Mouse (Mus musculus): ENCODE measurements around the gene Ift122. TPM values are rescaled to one million over a fixed set of nuclear protein-coding genes. Genes with fewer than 3 reads are reported as not detected.

Ift122 gene
- polyA plus RNA-seq, 1 experiment from 2014 or later, result 20.4 TPM

DNA sequence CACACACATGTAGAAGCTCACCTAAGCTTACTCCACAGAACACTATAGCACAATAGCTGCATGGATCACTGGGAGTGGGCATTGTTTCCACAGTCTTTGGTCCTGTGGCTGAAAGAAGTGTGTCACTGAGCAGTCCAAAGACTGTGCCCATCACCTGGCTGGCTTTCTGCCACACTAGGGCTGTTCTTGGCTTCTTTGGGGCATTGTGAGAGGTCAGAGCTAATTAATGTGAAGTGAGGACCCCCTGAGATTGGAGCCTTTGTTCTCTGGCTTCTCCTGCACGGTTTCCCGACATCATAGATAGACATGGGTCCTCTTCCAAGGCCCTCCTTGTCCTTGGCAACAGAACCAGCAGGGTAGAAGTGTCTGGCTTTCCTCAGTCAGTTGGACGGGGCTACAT lies 39.1 kb downstream of the Ift122 start:
- Histone ChIP-seq H3K4me3 (ENCODE audit: low read depth, low read length) (no peak overlapping the region), H3K9me3 (ENCODE audit: control insufficient read depth, low read length) (0 out of 2 replicates have a peak, but pooled peaks cover 5% of the 10 kb centered on the region), H3K36me3 (ENCODE audit: control insufficient read depth, insufficient read depth, low read length) (peaks cover 50% of the 10 kb centered on the region), H3K27me3 (replicated peaks; ENCODE audit: control insufficient read depth, insufficient read depth, low read length) (no peaks in the 10 kb centered on the region), H3K4me2 (ENCODE audit: low read depth, low read length) (no peak overlapping the region), H3K27ac (replicated peaks; ENCODE audit: low read depth, low read length) (no peak overlapping the region), H3K4me1 (ENCODE audit: control insufficient read depth, insufficient read depth, low read length) (peaks cover 12% of the 10 kb centered on the region), H3K9ac (ENCODE audit: low read depth, low read length) (no peak overlapping the region)
- DNase-seq (ENCODE audit: low spot score) (no peak), ATAC-seq (ENCODE audit: low read depth) (no peak)
- 80% methylated on average over 3 of the region's 3 CpGs for WGBS

DNA sequence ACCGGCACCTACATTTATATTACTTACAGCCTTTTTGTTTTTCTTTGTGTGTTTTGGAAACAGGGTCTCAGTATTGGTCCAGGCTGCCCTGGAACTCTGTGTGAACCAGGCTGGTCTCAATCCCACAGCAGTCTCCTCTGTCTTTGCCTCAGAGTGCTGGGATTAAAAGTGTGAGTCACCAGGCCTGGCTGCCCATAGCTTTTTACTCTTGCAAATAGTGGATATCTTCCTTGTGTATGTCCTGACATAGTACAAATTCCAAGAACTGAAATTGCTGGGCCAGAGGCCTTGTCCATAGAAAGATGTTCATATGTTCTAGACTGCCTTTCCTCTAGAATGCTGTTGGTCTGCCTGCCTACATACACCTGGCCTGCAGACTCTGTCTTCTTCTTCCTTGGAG lies 43.1 kb downstream of the Ift122 start:
- Histone ChIP-seq H3K27me3 (replicated peaks; ENCODE audit: control insufficient read depth, insufficient read depth, low read length) (no peaks in the 10 kb centered on the region), H3K27ac (replicated peaks; ENCODE audit: low read depth, low read length) (no peak overlapping the region), H3K4me2 (ENCODE audit: low read depth, low read length) (no peak overlapping the region), H3K36me3 (ENCODE audit: control insufficient read depth, insufficient read depth, low read length) (peaks cover 36% of the 10 kb centered on the region), H3K4me3 (ENCODE audit: low read depth, low read length) (no peak overlapping the region), H3K4me1 (ENCODE audit: control insufficient read depth, insufficient read depth, low read length) (peaks cover 19% of the 10 kb centered on the region), H3K9ac (ENCODE audit: low read depth, low read length) (no peak overlapping the region), H3K9me3 (ENCODE audit: control insufficient read depth, low read length) (no peaks in the 10 kb centered on the region)
- 64% methylated on average over 1 of the region's 1 CpGs for WGBS
- ATAC-seq (ENCODE audit: low read depth), result no peak
- no peak for DNase-seq (ENCODE audit: low spot score)

DNA sequence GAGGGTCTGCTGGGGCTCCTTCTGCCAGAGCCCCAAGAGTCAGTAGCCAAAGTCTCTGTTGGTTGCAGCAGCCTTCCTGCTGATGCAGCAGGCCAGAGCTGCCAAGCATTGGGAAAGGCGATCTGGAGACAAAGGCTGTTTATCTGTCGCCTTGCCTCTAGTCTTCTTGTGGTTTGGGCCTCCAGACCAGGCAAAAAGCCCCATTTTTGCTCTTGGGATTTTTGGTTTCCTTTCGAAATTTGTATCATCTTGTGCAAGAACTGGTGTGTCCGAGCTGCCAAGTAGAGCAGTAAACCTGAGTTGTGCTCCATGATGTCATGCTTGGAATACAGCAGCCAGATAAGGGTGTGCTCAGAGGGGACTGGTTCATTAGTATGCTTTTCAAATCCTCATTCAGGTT lies 43.8 kb downstream of the Ift122 start:
- DNase-seq (ENCODE audit: low spot score) (peak; percentile 39), ATAC-seq (ENCODE audit: low read depth) (no peak)
- Histone ChIP-seq H3K9me3 (ENCODE audit: control insufficient read depth, low read length) (no peaks in the 10 kb centered on the region), H3K36me3 (ENCODE audit: control insufficient read depth, insufficient read depth, low read length) (peaks cover 31% of the 10 kb centered on the region), H3K27me3 (replicated peaks; ENCODE audit: control insufficient read depth, insufficient read depth, low read length) (no peaks in the 10 kb centered on the region), H3K9ac (ENCODE audit: low read depth, low read length) (no peak overlapping the region), H3K4me3 (ENCODE audit: low read depth, low read length) (no peak overlapping the region), H3K4me2 (ENCODE audit: low read depth, low read length) (no peak overlapping the region), H3K27ac (replicated peaks; ENCODE audit: low read depth, low read length) (peak overlapping the region; percentile 16; the same call in 1 of the 2 replicates), H3K4me1 (ENCODE audit: control insufficient read depth, insufficient read depth, low read length) (peaks cover 12% of the 10 kb centered on the region)
- 66% methylated on average over 4 of the region's 4 CpGs for WGBS

DNA sequence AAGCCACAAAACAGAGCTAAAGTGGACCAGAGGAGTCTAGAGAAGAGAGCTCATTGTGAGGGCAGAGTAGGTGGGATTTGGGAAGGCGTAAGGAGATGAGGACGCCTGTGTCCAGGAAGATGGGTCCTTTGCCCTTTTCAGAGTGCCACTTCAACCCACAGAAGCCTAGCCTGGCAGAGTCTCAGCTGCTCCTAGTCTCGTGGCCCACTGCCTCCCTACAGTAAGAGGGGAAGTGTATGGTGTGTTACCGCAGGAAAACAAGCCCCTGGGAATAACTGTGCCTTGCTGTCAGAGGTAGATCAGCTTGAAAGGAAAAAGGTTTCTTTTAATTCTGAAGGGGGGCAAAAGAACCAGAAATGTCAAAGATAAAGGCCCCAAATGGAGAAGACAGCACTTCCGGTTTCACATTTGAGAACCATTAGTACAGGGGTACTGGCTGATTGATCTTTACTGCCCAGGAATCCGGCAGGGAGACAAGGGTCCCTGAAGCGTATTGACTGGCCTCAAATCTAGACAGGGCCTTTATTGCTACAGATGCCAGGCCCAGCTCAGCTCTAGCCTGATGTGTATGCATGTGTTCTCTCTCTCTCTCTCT lies 44.8 kb downstream of the Ift122 start:
- peaks cover 12% of the 10 kb centered on the region for H3K4me1 ChIP-seq (ENCODE audit: control insufficient read depth, insufficient read depth, low read length)
- 59% methylated on average over 7 of the region's 7 CpGs for WGBS
- H3K27ac ChIP-seq (replicated peaks; ENCODE audit: low read depth, low read length), result no peak overlapping the region
- H3K9me3 ChIP-seq (ENCODE audit: control insufficient read depth, low read length), result no peaks in the 10 kb centered on the region
- ATAC-seq (ENCODE audit: low read depth) (no peak), DNase-seq (ENCODE audit: low spot score) (no peak)
- H3K4me3 ChIP-seq (ENCODE audit: low read depth, low read length), result no peak overlapping the region
- H3K4me2 ChIP-seq (ENCODE audit: low read depth, low read length), result no peak overlapping the region
- 0 out of 2 replicates have a peak overlapping the region, but pooled peaks have one; percentile 2 for H3K9ac ChIP-seq (ENCODE audit: low read depth, low read length)
- no peaks in the 10 kb centered on the region for H3K27me3 ChIP-seq (replicated peaks; ENCODE audit: control insufficient read depth, insufficient read depth, low read length)
- H3K36me3 ChIP-seq (ENCODE audit: control insufficient read depth, insufficient read depth, low read length), result peaks cover 34% of the 10 kb centered on the region

DNA sequence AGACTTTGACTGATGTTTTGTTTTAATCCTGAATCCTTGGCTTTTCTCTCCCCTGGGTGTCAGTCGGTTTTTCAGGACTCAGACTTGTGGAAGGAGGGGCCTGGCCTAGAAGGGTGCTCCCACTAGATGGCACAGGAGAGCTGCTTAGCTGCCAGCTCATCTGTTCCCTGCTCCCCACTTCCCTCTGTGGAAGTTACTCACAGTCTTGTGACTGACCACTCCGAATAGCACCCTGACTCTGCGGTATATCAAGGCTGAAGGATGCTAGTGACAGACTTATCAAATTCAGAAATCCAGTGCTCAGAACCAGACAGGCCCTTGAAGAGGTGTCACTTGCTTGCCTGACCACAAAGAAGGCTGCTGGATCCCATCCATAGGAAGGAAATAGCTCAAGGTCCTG lies 47.8 kb downstream of the Ift122 start:
- no peaks in the 10 kb centered on the region for H3K27me3 ChIP-seq (replicated peaks; ENCODE audit: control insufficient read depth, insufficient read depth, low read length)
- peaks cover 12% of the 10 kb centered on the region for H3K4me1 ChIP-seq (ENCODE audit: control insufficient read depth, insufficient read depth, low read length)
- no peak overlapping the region for H3K4me3 ChIP-seq (ENCODE audit: low read depth, low read length)
- peak; percentile 79 for ATAC-seq (ENCODE audit: low read depth)
- peaks cover 19% of the 10 kb centered on the region; the same call in 1 of the 2 replicates for H3K36me3 ChIP-seq (ENCODE audit: control insufficient read depth, insufficient read depth, low read length)
- no peak overlapping the region for H3K4me2 ChIP-seq (ENCODE audit: low read depth, low read length)
- peak; percentile 79 for DNase-seq (ENCODE audit: low spot score)
- H3K27ac ChIP-seq (replicated peaks; ENCODE audit: low read depth, low read length), result 0 out of 2 replicates have a peak overlapping the region, but pooled peaks have one; percentile 2
- no peak overlapping the region for H3K9ac ChIP-seq (ENCODE audit: low read depth, low read length)
- WGBS, result 31% methylated on average over 3 of the region's 3 CpGs
- H3K9me3 ChIP-seq (ENCODE audit: control insufficient read depth, low read length), result no peaks in the 10 kb centered on the region

DNA sequence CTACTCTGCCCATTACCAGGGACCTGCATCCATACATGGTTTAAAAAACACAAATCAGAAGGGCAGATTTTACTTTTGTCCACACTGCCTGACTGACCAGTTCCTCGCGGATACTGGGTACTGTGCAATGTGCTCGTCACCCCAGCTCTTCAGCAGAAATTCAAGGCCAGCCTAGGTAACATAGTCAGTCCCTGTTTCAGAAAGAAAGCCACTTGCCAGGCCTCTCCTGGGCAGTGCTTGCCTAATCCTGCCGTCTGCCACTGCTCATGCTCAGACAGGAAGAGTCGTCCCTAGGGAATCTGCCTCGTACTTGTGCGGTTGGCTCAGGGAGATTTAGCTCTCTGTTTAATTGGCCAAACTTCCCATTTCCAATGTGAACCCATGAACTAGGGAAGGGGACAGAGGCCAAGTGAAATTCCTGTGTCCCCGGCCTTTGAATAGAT lies 48.2 kb downstream of the Ift122 start:
- DNase-seq (ENCODE audit: low spot score), result peak; percentile 77
- peaks cover 22% of the 10 kb centered on the region; the same call in 1 of the 2 replicates for H3K36me3 ChIP-seq (ENCODE audit: control insufficient read depth, insufficient read depth, low read length)
- no peaks in the 10 kb centered on the region for H3K27me3 ChIP-seq (replicated peaks; ENCODE audit: control insufficient read depth, insufficient read depth, low read length)
- 61% methylated on average over 8 of the region's 8 CpGs for WGBS
- peaks cover 12% of the 10 kb centered on the region for H3K4me1 ChIP-seq (ENCODE audit: control insufficient read depth, insufficient read depth, low read length)
- no peak for ATAC-seq (ENCODE audit: low read depth)
- H3K4me3 ChIP-seq (ENCODE audit: low read depth, low read length), result no peak overlapping the region
- H3K9ac ChIP-seq (ENCODE audit: low read depth, low read length), result 0 out of 2 replicates have a peak overlapping the region, but pooled peaks have one; percentile 21
- H3K4me2 ChIP-seq (ENCODE audit: low read depth, low read length), result no peak overlapping the region
- H3K9me3 ChIP-seq (ENCODE audit: control insufficient read depth, low read length), result no peaks in the 10 kb centered on the region
- H3K27ac ChIP-seq (replicated peaks; ENCODE audit: low read depth, low read length), result 0 out of 2 replicates have a peak overlapping the region, but pooled peaks have one; percentile 2

DNA sequence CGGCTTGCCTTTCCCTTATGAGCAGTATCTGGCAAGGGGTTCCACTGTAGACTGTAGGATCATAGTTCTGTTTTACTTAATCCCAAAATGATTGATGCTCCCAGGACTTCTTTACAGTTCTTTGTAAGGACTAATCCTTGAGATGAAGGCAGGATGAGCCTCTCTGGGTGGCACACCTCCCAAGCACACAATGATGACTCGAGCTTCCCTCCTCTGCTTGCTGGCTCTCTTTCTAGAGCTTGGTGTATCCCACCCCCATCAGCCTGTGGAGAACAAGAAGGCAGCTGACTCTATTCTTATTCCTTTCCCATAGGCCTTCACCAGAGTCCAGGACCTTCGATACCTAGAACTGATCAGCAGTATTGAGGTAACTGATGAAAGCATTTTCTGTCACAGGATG lies 49.3 kb downstream of the Ift122 start:
- DNase-seq (ENCODE audit: low spot score) (no peak), ATAC-seq (ENCODE audit: low read depth) (0 out of 2 replicates have a peak, but pooled peaks have one; percentile 20)
- no peak overlapping the region for H3K4me3 ChIP-seq (ENCODE audit: low read depth, low read length)
- H3K4me1 ChIP-seq (ENCODE audit: control insufficient read depth, insufficient read depth, low read length), result peaks cover 5% of the 10 kb centered on the region
- H3K9me3 ChIP-seq (ENCODE audit: control insufficient read depth, low read length), result no peaks in the 10 kb centered on the region
- H3K27me3 ChIP-seq (replicated peaks; ENCODE audit: control insufficient read depth, insufficient read depth, low read length), result no peaks in the 10 kb centered on the region
- no peak overlapping the region for H3K9ac ChIP-seq (ENCODE audit: low read depth, low read length)
- 81% methylated on average over 3 of the region's 3 CpGs for WGBS
- no peak overlapping the region for H3K4me2 ChIP-seq (ENCODE audit: low read depth, low read length)
- H3K27ac ChIP-seq (replicated peaks; ENCODE audit: low read depth, low read length), result no peak overlapping the region
- peaks cover 30% of the 10 kb centered on the region for H3K36me3 ChIP-seq (ENCODE audit: control insufficient read depth, insufficient read depth, low read length)

DNA sequence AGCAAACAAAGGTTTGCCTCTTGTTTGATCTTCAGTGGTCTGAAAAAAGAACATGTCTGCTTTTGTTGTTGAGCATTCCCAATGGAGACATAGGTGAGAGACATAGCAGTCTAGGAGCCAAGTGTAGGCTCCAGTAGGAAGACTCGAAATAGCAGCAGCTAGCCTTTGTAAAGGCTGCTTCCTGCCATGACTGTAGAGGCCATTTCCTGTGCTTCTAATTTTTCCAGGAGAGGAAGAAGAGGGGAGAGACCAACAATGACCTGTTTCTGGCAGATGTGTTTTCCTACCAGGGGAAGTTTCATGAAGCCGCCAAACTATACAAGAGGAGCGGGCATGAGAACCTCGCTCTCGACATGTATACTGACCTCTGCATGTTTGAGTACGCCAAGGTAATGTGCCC lies 52.3 kb downstream of the Ift122 start:
- Histone ChIP-seq H3K36me3 (ENCODE audit: control insufficient read depth, insufficient read depth, low read length) (peaks cover 26% of the 10 kb centered on the region), H3K27ac (replicated peaks; ENCODE audit: low read depth, low read length) (no peak overlapping the region), H3K9me3 (ENCODE audit: control insufficient read depth, low read length) (no peaks in the 10 kb centered on the region), H3K4me2 (ENCODE audit: low read depth, low read length) (no peak overlapping the region), H3K9ac (ENCODE audit: low read depth, low read length) (no peak overlapping the region), H3K4me3 (ENCODE audit: low read depth, low read length) (no peak overlapping the region), H3K27me3 (replicated peaks; ENCODE audit: control insufficient read depth, insufficient read depth, low read length) (no peaks in the 10 kb centered on the region), H3K4me1 (ENCODE audit: control insufficient read depth, insufficient read depth, low read length) (no peaks in the 10 kb centered on the region)
- DNase-seq (ENCODE audit: low spot score) (no peak), ATAC-seq (ENCODE audit: low read depth) (no peak)
- whole genome bisulfite sequencing, result 85% methylated on average over 6 of the region's 6 CpGs

DNA sequence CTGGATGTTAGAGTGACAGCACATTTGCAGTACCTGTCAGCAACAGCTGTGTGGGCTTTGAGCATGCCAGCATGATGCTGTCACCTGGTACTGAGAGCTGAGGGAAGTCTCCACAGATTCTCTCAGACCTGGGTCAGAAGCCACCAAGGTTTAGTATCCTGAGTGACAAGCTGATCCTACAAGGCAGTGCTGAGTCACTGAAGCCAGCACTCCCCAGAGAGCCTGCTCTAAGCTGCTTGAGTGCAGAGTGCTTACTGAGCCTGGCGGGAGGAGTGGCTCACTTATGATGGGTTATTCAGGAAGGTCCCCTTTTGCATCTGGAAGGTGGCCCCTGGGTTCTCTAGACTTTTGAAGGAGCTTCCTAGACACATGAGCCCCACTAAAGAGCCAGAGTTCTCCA lies 53.2 kb downstream of the Ift122 start:
- ATAC-seq (ENCODE audit: low read depth), result no peak
- 93% methylated on average over 1 of the region's 1 CpGs for WGBS

More for the DNA sequence above, 53.2 kb downstream of the Ift122 start:
- no peak overlapping the region for H3K9ac ChIP-seq (ENCODE audit: low read depth, low read length)
- H3K27ac ChIP-seq (replicated peaks; ENCODE audit: low read depth, low read length), result no peak overlapping the region
- DNase-seq (ENCODE audit: low spot score), result no peak
- H3K9me3 ChIP-seq (ENCODE audit: control insufficient read depth, low read length), result no peaks in the 10 kb centered on the region
- H3K27me3 ChIP-seq (replicated peaks; ENCODE audit: control insufficient read depth, insufficient read depth, low read length), result no peaks in the 10 kb centered on the region
- no peak overlapping the region for H3K4me3 ChIP-seq (ENCODE audit: low read depth, low read length)
- peaks cover 26% of the 10 kb centered on the region for H3K36me3 ChIP-seq (ENCODE audit: control insufficient read depth, insufficient read depth, low read length)
- no peak overlapping the region for H3K4me2 ChIP-seq (ENCODE audit: low read depth, low read length)
- H3K4me1 ChIP-seq (ENCODE audit: control insufficient read depth, insufficient read depth, low read length), result no peaks in the 10 kb centered on the region
